Mouse (Mus musculus) lung, postnatal 0 days (tissue): ENCODE results near the gene Gpsm3. TPM values are rescaled to one million over a fixed set of nuclear protein-coding genes. Genes with fewer than 3 reads are reported as not detected.

Source experiments
- ATAC-seq: fragments of 200-750 bp; cut with Nextera tagmentation; 2 replicates; pipeline ENCODE4 v1.8.0; 2017; ENCODE audit warnings: moderate library complexity
- DNase-seq: peaks from one replicate; pipeline ENCODE4 v3.0.0-alpha.2; 2016; ENCODE audit warnings: low spot score
- H3K27ac ChIP-seq: fragments of 300-500 bp; sonication (generic); 2 replicates; pipeline ENCODE4 v1.5.1; 2014; ENCODE audit warnings: antibody characterized with exemption, mild to moderate bottlenecking, low read length, mixed read lengths
- H3K27me3 ChIP-seq: fragments of 300-500 bp; sonication (generic); replicated peaks from 2 replicates; pipeline ENCODE4 v1.6.1; 2014; ENCODE audit warnings: low read length, mixed read lengths; ENCODE audit not compliant: insufficient read depth
- H3K36me3 ChIP-seq: fragments of 300-500 bp; sonication (generic); 2 replicates; pipeline ENCODE4 v1.6.1; 2014; ENCODE audit warnings: low read length, mixed read lengths; ENCODE audit not compliant: insufficient read depth
- H3K4me1 ChIP-seq: fragments of 300-500 bp; sonication (generic); 2 replicates; pipeline ENCODE4 v1.6.1; 2014; ENCODE audit warnings: antibody characterized with exemption, low read depth, low read length, mixed read lengths; ENCODE audit not compliant: insufficient read depth
- H3K4me2 ChIP-seq: fragments of 300-500 bp; sonication (generic); replicated peaks from 2 replicates; pipeline ENCODE4 v1.6.1; 2014; ENCODE audit warnings: low read depth, mild to moderate bottlenecking, low read length, moderate library complexity, mixed read lengths
- H3K4me3 ChIP-seq: fragments of 300-500 bp; sonication (generic); 2 replicates; pipeline ENCODE4 v1.5.1; 2014; ENCODE audit warnings: low read depth, low read length
- H3K9ac ChIP-seq: fragments of 300-500 bp; sonication (generic); replicated peaks from 2 replicates; pipeline ENCODE4 v1.6.1; 2014; ENCODE audit warnings: low read depth, mild to moderate bottlenecking
- H3K9me3 ChIP-seq: fragments of 300-500 bp; sonication (generic); 2 replicates; pipeline ENCODE4 v1.6.1; 2016; ENCODE audit warnings: low read length, mixed read lengths
- CTCF ChIP-seq: IDR thresholded peaks from 2 replicates; pipeline ENCODE4 v1.5.1; 2016; ENCODE audit warnings: antibody characterized with exemption, mild to moderate bottlenecking
- EP300 ChIP-seq: IDR thresholded peaks from 2 replicates; pipeline ENCODE4 v1.6.1; 2016; ENCODE audit warnings: antibody characterized with exemption, mild to moderate bottlenecking, control low read depth
- WGBS: fragments of 180-500 bp; shearing (Covaris S2); extraction: QIAGEN DNeasy Blood & Tissue Kit; methylation state at CpG from one replicate; pipeline ENCODE4 v1.1.7; 2014; 5-methylcytosine and 5-hydroxymethylcytosine counted together
- polyA plus RNA-seq: library from polyadenylated mRNA; unstranded; fragments of >200 nt; fragmentation: Nextera tagmentation; extraction: Ambion mirVana; gene quantifications from 2 replicates; pipeline ENCODE4 v1.2.1, GENCODE M21; 2015

The Gpsm3 gene
- polyA plus RNA-seq, 1 experiment from 2014 or later: 41.0 TPM

DNA sequence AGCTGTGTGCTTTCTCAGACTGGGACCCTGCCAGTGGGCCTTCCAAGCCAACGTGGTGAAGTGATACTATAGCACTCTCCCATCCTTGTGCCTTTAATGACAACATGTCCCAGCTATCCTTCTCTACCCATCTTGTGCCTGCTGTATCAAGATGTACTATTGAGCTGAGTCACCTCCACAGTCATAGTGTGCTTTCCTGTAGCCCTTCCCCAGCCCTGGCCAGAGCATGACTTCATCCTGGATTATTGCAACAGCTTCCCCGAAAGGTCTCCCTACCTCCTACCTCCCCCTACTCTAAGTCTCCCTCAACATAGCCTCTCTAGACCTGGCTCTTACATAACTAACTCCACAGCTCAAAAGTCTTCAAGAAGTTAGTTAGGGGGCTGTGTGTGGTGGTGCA is 46.1 kb downstream of the Gpsm3 start:
- Histone ChIP-seq H3K27me3 (peaks cover 30% of the 10 kb centered on the region), H3K36me3 (no peaks in the 10 kb centered on the region), H3K4me1 (peaks cover 3% of the 10 kb centered on the region; the same call in 1 of the 2 replicates), H3K9ac (no peak overlapping the region), H3K9me3 (no peaks in the 10 kb centered on the region), H3K4me2 (no peak overlapping the region), H3K27ac (no peak overlapping the region), H3K4me3 (no peak overlapping the region)
- WGBS: 62% methylated on average over 2 of the region's 2 CpGs
- ATAC-seq (no peak), DNase-seq (no peak)
- TF ChIP-seq CTCF: no peak
- no peak for TF ChIP-seq EP300

DNA sequence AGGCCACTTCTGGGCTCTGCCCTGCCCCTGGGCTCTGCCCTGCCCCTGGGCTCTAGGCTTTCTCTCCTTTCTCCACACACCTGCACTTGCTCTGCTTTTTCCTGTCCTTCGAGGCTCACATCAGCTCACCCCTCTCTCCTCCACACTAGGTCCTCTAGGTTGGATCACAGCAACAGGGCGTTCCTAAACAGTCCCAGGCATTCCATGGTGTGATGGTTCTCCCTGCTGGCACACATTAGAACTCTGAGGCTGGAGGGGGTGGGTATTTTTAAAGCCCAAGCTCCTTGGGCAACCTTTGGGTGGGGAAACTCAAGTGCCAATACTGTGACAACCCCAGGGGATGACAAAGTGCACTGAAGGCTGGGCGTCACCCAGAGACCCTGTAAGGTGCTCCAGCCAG is 47.9 kb downstream of the Gpsm3 start:
- no peaks in the 10 kb centered on the region for H3K36me3 ChIP-seq
- H3K9me3 ChIP-seq: no peaks in the 10 kb centered on the region
- no peak overlapping the region for H3K27ac ChIP-seq
- H3K27me3 ChIP-seq: peaks cover 19% of the 10 kb centered on the region; the same call in 1 of the 2 replicates
- TF ChIP-seq CTCF: 0 out of 2 replicates have a peak, but pooled peaks have one; percentile 7
- no peak for TF ChIP-seq EP300
- DNase-seq (no peak), ATAC-seq (no peak)
- H3K9ac ChIP-seq: no peak overlapping the region
- no peak overlapping the region for H3K4me3 ChIP-seq
- peaks cover 3% of the 10 kb centered on the region; the same call in 1 of the 2 replicates for H3K4me1 ChIP-seq
- H3K4me2 ChIP-seq: no peak overlapping the region
- WGBS: 57% methylated on average over 3 of the region's 3 CpGs

DNA sequence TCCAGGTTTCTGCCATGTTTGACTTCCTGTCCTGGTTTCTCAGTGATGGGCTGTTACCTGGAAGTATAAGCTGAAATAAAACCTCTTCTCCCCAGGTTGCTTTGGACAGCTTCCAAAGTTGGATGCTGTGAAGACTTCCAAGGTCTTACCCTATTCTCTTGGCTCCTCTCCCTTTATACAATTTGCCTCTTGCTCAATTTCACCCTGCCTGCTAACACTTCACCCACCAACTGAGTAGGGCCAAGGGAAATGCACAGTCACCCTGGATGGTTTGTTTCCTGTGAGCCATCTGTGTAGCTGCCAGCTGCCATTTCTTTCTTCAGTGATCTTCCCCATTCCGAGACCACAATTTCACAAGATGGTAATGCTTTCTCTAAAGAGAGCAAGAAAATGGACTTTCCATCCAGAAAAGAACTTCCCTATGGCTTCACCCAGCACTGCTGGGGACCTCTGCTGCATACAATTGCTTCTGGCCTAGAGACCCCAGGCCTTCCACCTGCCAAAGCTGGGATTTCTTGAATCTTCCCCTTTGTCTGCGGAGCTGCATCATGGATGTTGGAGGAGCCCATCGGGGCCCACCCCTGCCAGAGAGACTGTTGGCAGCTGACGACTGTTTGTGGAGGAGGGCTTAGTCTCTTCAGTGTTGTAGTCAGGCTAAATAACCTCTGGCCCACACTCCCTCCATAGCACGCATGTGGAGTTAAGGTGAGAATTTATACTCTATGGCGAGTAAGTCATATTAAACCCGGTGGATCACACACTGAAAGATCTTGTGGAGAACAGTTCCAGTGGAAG is 50.1 kb downstream of the Gpsm3 start:
- DNase-seq: peak; percentile 51
- H3K9me3 ChIP-seq: no peaks in the 10 kb centered on the region
- H3K27me3 ChIP-seq: no peaks in the 10 kb centered on the region
- no peak for ATAC-seq
- H3K4me1 ChIP-seq: peaks cover 3% of the 10 kb centered on the region; the same call in 1 of the 2 replicates
- H3K4me3 ChIP-seq: no peak overlapping the region
- H3K36me3 ChIP-seq: no peaks in the 10 kb centered on the region
- TF ChIP-seq EP300 (no peak), CTCF (no peak)
- no peak overlapping the region for H3K4me2 ChIP-seq
- no peak overlapping the region for H3K9ac ChIP-seq
- 72% methylated on average over 7 of the region's 7 CpGs for WGBS
- H3K27ac ChIP-seq: peak overlapping the region; percentile 44

DNA sequence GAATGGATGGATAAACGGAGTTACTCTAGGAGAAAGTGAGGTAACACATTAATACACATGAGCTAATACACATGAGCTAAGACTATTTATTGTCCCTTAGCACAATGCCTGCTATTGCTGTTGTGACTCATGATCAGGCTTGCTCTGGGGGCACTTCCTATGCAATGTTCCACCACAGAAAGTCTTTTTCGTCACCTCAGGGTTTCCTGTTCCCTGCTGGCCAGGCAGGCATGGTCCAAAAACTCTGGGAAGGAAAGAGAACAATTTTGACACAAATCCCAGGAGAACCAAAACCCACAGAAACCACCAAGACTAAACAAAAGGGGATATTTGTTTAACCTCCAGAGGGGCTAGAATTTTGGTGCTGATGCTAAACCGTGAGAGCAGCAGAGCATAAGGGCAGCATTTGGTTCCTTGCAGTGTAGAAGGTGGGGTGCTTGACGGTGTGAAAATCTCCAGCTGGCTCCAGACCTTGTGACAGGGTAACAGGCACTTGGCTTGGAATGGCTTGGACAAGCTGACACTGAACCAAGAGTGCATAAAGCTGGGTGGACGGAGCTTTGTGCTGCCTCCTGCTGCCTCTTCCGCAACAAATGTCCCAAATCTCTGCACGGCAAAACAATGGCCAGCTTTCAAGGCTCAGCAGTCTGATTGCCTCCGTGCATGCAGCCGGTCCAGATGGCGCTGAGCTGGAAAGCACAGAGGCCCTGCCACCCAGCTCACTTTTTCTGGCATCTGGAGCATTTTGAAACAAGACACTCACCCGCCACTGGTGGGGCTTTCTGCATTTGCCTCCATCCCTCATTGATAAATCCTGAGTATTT is 51.4 kb downstream of the Gpsm3 start:
- DNase-seq: peak; percentile 81
- H3K9ac ChIP-seq: no peak overlapping the region
- H3K4me2 ChIP-seq: no peak overlapping the region
- H3K9me3 ChIP-seq: no peaks in the 10 kb centered on the region
- H3K4me1 ChIP-seq: peaks cover 10% of the 10 kb centered on the region
- H3K27ac ChIP-seq: peak overlapping the region; percentile 68
- peak; percentile 54 for TF ChIP-seq CTCF
- TF ChIP-seq EP300: peak; percentile 27; the same call in 1 of the 2 replicates
- peak; percentile 46 for ATAC-seq
- no peak overlapping the region for H3K4me3 ChIP-seq
- no peaks in the 10 kb centered on the region for H3K27me3 ChIP-seq
- 13% methylated on average over 11 of the region's 11 CpGs for WGBS
- no peaks in the 10 kb centered on the region for H3K36me3 ChIP-seq

Other genes with a start within 250 kb of the Gpsm3 start
- gene Btnl2, start 235.0 kb upstream of the Gpsm3 start, polyA plus RNA-seq: 0.07 TPM in 1 of 2 replicates, not detected in the other
- not detected in 2 replicates for gene Btnl1, start 212.7 kb upstream of the Gpsm3 start, polyA plus RNA-seq
- 0.24 and 0.74 TPM in 2 replicates for gene BC051142, start 191.0 kb upstream of the Gpsm3 start, polyA plus RNA-seq
- 0.10 TPM in 1 of 2 replicates, not detected in the other for gene Btnl4, start 112.5 kb upstream of the Gpsm3 start, polyA plus RNA-seq
- 0.11 TPM in 1 of 2 replicates, not detected in the other for gene Btnl6, start 72.5 kb upstream of the Gpsm3 start, polyA plus RNA-seq
- gene Notch4, start 25.5 kb upstream of the Gpsm3 start, polyA plus RNA-seq: 21.1 and 24.8 TPM in 2 replicates
- 15.0 and 15.6 TPM in 2 replicates for gene Pbx2, start 1.5 kb downstream of the Gpsm3 start, polyA plus RNA-seq
- gene Ager, start 8.1 kb downstream of the Gpsm3 start, polyA plus RNA-seq: 3,782 and 4,046 TPM in 2 replicates
- gene Rnf5, start 13.9 kb downstream of the Gpsm3 start, polyA plus RNA-seq: 81.5 and 84.1 TPM in 2 replicates
- 35.7 and 40.0 TPM in 2 replicates for gene Agpat1, start 14.5 kb downstream of the Gpsm3 start, polyA plus RNA-seq
- gene Egfl8, start 26.2 kb downstream of the Gpsm3 start, polyA plus RNA-seq: 4.4 and 5.2 TPM in 2 replicates
- 22.4 and 24.9 TPM in 2 replicates for gene Ppt2, start 38.7 kb downstream of the Gpsm3 start, polyA plus RNA-seq
- 0.27 and 0.29 TPM in 2 replicates for gene Prrt1, start 39.7 kb downstream of the Gpsm3 start, polyA plus RNA-seq
- gene Fkbpl, start 55.0 kb downstream of the Gpsm3 start, polyA plus RNA-seq: 12.2 and 14.5 TPM in 2 replicates
- 42.5 and 47.3 TPM in 2 replicates for gene Atf6b, start 57.3 kb downstream of the Gpsm3 start, polyA plus RNA-seq
- 0.85 and 0.99 TPM in 2 replicates for gene Tnxb, start 80.7 kb downstream of the Gpsm3 start, polyA plus RNA-seq
- 5.1 and 6.5 TPM in 2 replicates for gene C4b, start 154.1 kb downstream of the Gpsm3 start, polyA plus RNA-seq
- not detected in 2 replicates for gene Cyp21a1, start 214.8 kb downstream of the Gpsm3 start, polyA plus RNA-seq
- 34.7 and 37.3 TPM in 2 replicates for gene Stk19, start 247.1 kb downstream of the Gpsm3 start, polyA plus RNA-seq
- gene Dxo, start 247.2 kb downstream of the Gpsm3 start, polyA plus RNA-seq: 39.8 and 40.9 TPM in 2 replicates